Mouse (Mus musculus) urinary bladder, adult 18-20 months (tissue): Measurements from ENCODE around the gene Mapkapk2.

Source experiments
- DNase-seq, 2 experiments: peaks; one replicate each; pipeline ENCODE4 v3.0.0; 2022; ENCODE audit warnings: low spot score in 2 of 2, mixed read lengths in 2 of 2

Mapkapk2 gene

DNA sequence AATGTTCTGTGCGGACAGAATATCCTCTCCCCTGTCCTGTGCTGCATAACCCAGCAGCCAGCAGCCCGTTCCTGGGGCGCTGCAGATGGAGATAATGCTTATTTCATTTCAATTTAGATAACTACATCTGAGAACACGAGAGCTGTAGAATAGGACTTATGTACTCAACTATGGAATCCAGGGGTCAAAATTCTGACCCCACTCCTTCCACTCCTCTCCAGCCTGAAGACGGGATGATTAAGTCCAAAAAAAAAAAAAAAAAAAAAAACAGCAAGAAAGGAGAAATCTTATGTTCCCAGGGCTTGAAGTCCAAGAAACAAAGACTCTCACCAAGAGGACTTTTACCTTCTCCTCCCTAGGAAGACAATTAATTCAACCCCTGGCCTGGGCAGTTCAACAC, 14.5 kb downstream of the Mapkapk2 start:
- DNase-seq: no peak

DNA sequence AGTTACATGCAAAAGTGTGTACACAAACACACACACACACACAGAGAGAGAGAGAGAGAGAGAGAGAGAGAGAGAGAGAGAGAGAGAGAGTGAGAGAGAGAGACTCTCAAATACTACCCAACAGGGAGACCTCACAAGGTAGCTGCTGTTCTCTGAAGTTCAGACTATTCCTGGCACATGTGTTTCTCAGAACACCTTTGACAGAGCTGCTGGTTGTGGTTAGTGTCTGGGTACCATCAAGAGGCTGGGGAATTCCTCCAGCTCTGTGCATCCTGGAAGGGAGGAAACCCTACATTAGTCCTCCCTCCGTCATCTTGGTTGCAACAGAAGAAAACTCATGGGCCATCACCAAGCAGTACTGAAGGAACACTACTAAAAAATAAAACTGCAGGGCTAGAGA, 16.9 kb downstream of the Mapkapk2 start:
- no peak for DNase-seq

DNA sequence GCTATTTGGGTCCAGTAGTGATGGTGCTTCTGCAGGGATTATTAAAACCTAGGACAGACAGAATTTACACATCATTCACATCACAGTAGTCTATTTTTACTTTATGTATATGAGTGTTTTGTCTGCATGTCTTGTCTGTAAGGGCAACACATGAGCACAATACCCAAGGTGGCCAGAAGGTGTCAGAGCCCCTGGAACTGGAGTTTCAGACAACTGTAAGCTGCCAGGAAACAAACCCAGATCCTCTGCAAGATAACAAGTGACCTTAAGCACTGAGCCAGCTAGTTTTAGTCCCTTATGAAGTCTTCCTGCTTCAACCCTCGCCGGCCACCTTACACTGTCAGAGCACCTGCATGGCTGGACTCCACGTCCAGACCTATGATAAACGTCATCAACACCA, 17.9 kb downstream of the Mapkapk2 start:
- DNase-seq: no peak

DNA sequence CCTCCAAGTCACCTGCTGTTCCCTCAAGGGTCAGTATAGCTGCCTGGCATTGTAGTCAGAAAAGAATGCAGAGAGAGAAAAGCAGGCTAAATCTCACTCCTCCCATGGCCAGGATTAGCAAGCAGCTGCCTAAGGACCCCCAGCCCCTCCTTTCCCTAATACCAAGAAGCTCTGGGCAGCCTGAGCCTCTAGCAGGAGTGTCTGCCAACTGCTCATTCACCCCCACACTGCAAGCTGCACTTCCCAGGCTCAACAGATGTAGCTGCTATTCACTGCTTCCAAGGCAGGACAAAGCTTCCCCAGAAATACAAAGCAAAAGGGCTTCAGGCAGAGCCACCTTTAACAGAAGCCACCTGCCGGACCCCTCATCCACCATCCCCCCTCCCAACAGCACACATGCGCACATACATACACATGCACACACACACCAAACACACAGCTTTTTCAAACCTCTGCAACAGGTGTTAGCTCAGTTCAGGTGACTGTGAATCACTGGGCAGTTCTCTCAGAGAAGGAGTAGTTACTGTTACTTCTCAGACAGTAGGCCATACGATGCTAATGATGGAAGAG, 18.8 kb downstream of the Mapkapk2 start:
- no peak for DNase-seq

DNA sequence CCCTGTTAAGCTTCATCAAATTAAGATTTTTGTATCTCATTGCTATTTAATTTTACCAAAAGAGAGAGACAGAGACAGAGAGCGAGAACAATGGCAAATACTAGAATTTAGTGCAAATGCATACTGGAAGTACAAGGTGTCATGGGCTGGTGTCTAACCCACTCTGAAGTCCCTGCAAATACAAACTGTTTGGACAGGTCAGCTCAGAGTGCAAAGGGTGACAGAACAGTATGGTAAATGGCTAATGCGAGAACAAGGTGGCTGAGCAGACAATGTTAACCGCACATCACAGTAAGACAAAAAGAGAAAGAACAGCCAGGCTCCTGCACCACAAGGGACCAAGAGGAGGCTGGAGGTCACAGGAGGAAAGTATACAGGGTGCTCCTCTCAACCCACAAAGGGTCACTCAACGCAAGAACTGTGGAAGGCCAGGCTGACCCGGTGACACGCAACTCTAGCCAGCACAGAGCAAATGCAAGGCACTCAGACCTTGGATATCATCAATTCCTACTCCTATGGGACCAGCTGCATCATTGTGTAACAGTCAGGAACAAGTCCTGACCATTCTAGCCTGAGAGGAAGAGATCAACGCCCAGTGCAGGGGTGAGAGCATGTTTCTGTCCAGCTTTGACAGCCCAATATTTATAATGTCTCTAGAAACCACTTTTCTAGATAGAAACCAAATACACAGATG, 22.4 kb downstream of the Mapkapk2 start:
- DNase-seq: no peak

DNA sequence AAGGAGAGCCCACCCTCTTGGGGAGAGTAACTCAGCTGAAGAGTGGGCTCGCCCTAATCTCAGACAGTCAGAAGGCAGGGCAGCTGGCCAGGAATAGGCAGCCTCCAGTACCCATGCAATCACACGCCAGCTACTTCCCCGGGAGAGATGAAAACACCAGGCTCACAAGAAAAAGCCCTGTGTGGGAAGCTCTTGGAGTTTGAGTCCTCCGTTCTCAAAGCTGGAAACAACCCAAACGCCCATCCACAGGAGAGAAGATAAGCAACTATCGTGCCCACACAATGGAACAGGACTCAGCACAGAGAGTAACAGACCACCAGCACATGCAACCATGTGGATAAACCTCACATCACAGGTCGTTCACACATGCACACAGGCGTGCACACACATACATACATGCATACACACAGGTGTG, 23.1 kb downstream of the Mapkapk2 start:
- no peak for DNase-seq

DNA sequence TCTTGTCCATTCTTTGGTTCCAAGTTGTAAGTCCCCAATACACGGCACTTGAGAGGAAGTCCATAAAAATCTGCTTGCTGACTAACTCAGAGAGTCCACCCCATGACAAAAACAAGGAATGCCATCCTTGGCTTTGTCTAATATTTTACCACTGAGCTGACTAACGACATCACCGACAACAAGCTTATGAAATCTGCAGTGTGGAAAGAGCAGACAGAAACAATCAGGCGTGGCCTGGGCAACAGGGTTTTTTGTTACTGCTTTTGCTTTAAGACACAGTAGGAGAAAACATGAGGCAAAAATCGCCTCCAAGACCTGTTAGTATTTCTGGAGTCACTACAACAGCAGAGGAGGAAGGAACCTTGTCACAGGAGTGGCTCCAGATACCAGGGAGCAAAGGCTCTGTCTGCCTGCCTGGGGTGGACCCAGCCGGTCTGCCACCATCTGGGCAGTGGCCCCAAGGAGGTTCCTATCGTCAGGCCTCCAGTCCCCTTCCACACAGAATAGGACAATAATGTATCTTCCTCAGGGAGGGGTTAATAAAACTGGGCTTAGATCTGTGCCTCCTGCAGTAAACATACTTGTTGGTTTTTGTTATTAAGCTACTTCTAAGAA, 25.1 kb downstream of the Mapkapk2 start:
- no peak for DNase-seq

GRCm38 (mm10) chr1:131069010-131069409, 28.6 kb downstream of the Mapkapk2 start:
- DNase-seq: no peak

GRCm38 (mm10) chr1:131068011-131068727, 29.5 kb downstream of the Mapkapk2 start:
- DNase-seq: no peak

GRCm38 (mm10) chr1:131064202-131064601, 33.4 kb downstream of the Mapkapk2 start:
- no peak for DNase-seq

DNA sequence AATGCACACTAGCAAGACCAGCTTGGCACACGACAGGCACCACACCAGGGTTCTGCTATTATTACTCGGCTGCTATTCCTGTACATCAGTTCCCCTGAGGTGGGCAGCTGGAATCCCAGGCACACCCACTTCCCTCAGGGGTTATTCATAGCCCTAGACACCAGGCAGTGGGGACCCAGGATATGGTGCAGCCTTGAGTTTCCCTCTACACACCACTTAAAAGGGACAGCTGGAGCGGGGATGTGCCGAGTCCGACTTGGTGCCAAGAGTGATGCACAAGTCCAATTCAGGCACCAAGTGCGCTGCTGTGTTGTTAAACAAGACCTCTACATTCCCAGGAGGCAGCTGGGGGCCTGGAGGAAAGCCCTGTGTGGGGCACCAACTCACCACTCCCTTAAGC, 34.8 kb downstream of the Mapkapk2 start:
- no peak for DNase-seq

DNA sequence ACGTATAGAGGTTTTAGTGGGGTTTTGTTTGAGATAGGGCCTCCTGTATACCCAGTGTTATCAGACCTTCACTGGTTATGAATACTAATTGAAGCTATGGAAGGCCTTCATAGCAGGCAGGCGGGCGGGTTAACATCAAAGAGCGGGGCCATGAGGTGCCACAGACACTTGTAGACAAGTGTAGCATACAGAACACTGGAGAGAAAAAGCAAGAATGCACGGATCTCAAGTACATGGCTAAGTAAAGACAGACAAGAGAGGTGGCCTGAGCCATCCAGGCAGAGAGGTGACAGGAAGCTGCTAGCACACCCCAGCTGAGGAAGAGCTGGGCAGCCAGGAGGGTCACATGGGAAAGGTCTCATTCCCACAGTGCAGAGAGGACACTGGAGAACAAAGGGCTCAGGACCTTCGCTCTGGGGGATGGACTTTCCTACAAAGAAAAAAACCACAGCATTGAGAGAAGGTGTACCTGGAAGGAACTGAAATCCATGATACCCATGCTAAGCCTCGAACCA, 35.8 kb downstream of the Mapkapk2 start:
- no peak for DNase-seq

DNA sequence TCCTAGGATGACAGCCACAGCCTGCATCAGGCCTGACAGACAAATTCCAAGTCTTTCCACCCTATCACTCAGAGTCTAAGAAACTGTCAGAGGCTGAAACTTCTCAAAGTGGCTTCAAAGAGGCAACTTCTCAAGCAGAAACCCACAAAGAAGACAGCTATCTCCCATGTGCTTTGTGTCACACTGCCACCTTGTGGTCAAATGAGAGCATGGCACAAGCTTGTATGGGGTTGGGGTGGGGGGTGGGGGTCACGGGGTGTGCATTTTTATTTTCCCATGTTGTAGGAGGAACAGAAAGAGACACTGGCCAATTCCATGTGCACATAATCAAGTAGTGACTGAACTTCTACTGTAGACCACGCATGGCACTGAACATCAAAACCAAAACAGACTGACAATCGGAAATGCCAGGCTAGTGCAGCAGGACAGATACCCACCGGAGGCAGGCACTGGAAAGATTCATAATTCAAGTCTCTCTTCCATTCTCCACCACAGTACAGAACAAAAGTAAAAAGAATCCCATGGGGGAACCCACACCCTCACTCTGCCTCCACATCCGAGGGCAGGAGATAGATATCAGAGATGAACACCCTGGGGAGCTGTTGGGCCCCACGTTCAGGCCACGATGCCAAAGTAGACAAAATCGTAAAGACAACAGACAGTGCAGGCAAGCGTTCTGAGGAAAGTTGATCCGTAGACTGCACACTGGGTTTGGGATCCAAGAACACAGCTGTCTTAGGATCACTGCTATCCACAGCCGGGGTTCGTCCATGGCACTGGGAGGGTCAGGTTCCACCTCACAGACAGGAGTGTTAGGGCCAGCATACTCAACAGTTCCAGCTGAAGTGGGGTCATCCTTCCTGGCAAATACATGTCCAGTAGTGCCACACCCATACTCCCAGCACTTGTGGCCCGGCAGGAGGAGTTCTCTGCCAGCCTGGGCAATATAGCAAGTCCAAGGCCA, 37.1 kb downstream of the Mapkapk2 start:
- no peak for DNase-seq

DNA sequence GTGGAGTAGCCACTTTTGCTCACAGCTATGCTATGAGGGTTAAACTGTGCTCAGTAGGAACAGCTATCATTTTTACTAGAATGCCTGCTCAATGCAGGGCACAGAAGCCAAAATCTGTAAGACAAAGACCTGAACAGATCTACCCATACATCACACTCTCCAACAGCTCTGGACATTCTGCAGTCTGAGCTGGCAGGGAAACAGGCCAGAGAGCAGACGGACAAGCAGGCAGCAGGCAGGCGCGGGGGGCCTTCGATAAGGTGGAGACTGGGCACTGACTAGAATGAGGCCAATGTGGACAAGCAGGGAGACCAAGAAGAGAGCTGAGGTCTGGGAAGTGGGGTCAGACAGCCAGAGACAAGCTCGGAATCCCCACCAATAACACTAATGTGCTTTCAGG, 37.8 kb downstream of the Mapkapk2 start:
- no peak for DNase-seq

GRCm38 (mm10) chr1:131059411-131059810, 38.2 kb downstream of the Mapkapk2 start:
- no peak for DNase-seq

DNA sequence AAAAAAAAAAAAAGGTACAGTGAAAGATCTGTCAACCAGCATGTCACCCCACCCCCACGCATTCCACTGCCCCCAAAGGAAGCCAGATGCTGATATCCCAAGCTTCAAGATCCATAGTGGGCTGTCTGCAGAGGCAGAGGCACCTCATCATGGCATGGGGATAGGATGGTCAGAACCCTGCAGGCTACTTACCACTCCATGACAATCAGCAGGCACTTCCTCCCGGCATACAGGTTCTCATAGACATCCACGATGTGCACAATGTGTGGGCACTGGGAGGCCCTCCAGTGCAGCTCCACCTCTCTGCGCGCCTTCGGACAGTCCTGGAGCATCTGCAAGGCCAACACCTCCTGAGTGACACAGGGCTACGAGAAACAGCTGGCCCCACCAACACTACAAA, 39.2 kb downstream of the Mapkapk2 start:
- no peak for DNase-seq

DNA sequence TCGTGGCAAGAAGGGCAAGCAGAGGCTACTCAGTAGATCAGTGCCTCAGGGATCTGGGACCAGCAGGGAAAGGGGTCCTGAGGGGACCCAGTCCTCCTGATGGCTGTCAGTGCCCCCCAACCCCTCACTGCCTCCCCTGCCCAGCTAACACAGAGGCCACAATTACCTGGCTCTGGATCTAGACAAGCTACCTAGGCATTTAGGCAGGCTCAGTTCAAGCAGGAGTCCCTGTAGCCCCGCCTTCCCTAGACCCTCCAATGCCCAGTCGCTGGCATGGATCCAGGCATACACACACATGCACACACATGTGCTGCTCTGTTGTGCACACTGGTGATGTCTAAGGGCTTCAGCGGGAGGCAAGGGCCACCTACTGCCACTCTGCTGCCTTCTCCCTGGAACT, 43.4 kb downstream of the Mapkapk2 start:
- DNase-seq: no peak

DNA sequence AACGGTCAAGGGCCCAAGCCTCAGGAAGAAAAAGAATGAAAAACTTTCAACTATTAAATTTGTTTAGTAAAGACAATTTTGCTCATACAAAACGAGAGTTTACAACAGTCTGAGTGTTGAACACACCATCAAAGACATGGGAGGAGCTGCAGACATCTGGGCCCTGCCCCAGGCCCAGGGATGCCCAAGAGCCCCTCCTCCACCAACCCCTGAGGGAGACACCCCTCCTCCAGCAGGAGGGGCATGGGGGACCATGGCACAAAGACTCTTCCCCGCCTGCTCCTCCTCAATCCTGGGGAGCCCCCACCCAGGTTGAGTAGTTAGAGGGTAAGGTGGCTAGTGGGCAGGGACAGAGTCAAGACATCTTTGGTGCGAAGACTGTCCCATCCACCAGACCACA, 44.0 kb downstream of the Mapkapk2 start:
- DNase-seq: no peak

DNA sequence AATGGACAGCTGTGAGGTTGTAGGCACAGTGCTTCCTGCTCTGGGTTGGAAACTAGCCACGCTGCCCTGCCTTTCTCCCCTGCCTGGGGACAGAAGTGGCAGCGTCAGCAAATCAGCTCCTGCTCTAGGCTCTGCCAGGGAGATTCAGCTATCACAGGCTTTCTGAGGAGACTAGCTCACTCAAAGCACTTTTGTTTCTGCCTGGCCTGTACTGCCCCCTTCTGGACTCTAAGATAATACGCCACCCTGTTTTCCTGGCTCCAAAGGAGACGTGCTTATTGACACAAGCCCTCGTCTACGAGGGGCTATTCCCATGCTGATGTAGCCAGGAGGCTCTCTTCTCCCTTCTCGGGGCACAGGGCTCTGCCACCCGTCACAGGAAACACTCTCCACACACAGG, 44.4 kb downstream of the Mapkapk2 start:
- DNase-seq: no peak

DNA sequence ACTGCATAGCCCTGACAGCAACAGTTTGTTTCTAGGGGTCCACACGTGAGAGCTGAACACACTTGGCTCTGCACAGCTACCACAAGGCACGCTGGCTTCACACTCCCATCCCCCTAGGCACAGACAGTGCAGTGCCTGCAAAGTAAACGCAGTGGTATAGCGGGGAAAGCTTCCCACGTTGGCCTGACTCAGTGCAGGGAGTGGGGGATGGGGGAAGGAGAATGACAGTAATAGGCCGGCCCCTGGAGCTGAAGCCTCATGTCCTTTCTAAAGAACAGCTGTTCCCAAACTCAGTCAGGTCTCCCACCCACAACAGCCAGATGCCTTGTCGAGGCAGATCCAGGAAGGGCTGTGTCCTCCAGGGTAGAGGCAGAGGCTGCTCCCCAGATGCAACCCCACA, 46.6 kb downstream of the Mapkapk2 start:
- DNase-seq: no peak

GRCm38 (mm10) chr1:131050617-131051016, 47.0 kb downstream of the Mapkapk2 start:
- DNase-seq: no peak
